33 mouse cellular contexts compared by ENCODE assay signal in the genomic region with DNA sequence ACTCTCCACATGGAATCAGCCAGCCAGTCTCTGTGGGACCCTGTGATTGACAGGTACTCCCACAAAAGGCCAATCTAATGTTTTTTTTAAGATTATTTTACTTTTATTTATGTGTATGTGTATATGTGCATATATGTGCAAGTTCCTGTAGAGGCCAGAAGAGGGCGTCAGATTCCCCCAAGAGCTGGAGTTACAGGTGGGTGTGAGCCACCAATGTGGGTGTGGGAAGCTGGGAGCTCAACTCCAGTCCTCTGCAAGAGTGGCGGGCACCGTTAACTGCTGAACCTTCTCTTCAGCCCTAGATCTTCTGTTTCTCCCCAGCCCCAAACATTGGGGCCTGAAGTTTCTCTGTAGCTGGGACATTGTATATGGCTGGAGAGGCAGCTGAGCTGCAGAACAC.
A peak's percentile ranks its signal among the peaks of the same experiment; 100 is the strongest.
DNase-seq lines count a peak whose midpoint lies in the region; ATAC-seq and TF ChIP-seq lines count a peak whose summit lies in the region.
"Had no signal": no experiment of that assay in that cellular context is flagged by ENCODE, and none has a peak within 500 bp of the region (broad histone marks: within the 10 kb centered on the region; RNA-seq: fewer than 3 reads in every experiment).

No protein-coding gene starts in this region.

- H3K4me2 ChIP-seq in lung, postnatal 0 days (replicated peaks; ENCODE audit: low read depth, low read length) = no peak overlapping the region
- H3K4me2 ChIP-seq: embryonic facial prominence, embryonic 15.5 days; forebrain, embryonic 13.5 days; heart, embryonic 13.5 days; limb, embryonic 12.5 days; liver, embryonic 11.5 days; midbrain, embryonic 13.5 days; neural tube, embryonic 15.5 days; stomach, embryonic 15.5 days had no signal

- DNase-seq in kidney, adult 2 months = no peak
- no peak for DNase-seq in kidney, postnatal 25 days
- no peak for DNase-seq in lung, postnatal 0 days (ENCODE audit: low spot score)
- no peak for DNase-seq in lung, postnatal 4 days
- no peak for DNase-seq in ES-E14 (ENCODE audit: low read depth, low spot score)
- no peak for DNase-seq in adrenal gland, postnatal 14 days
- no peak for DNase-seq in heart, adult 9 months (ENCODE audit: low spot score in 2 of 2)
- DNase-seq: adrenal gland, adult 2 months; cerebellum, adult 2 months; cerebellum, postnatal 25 days; gastrocnemius, postnatal 14 days; heart, adult 2 months; heart, postnatal 10 days; kidney, adult 9 months; kidney, postnatal 10 days; lung, adult 2 months; retina, postnatal 1 day; right cerebral cortex, postnatal 14 days; thymus, postnatal 14 days had no signal

- in situ Hi-C loops in ES-E14 (cut with MboI; ENCODE audit: low sequenced_read_pairs in 2 of 2, unreplicated experiment in 2 of 2) = loop anchor here in 1 of 2 experiments (10.0 kb wide), 1 partner anchor 161 kb away; no protein-coding TSS in a partner anchor

- no peaks in the 10 kb centered on the region for H3K9me3 ChIP-seq in lung, postnatal 0 days (ENCODE audit: low read length)
- no peaks in the 10 kb centered on the region for H3K9me3 ChIP-seq in ES-E14 (ENCODE audit: control insufficient read depth, insufficient read depth, low read depth, low read length)
- H3K9me3 ChIP-seq: embryonic facial prominence, embryonic 10.5 days; embryonic facial prominence, embryonic 15.5 days; forebrain, embryonic 13.5 days; heart, embryonic 13.5 days; limb, embryonic 12.5 days; megakaryocyte, embryonic 14.5 days; midbrain, embryonic 13.5 days; neural tube, embryonic 15.5 days; stomach, embryonic 15.5 days had no signal

- no peak overlapping the region for H3K4me3 ChIP-seq in kidney, adult 2 months (ENCODE audit: insufficient read depth, low read depth, low read length)
- no peak overlapping the region for H3K4me3 ChIP-seq in lung, postnatal 0 days (ENCODE audit: low read depth, low read length)
- no peak overlapping the region for H3K4me3 ChIP-seq in ES-E14 (ENCODE audit: insufficient read depth in 1 of 2, low read depth in 1 of 2, low read length in 2 of 2, poor library complexity in 1 of 2, severe bottlenecking in 1 of 2)
- H3K4me3 ChIP-seq: embryonic facial prominence, embryonic 10.5 days; embryonic facial prominence, embryonic 15.5 days; forebrain, embryonic 13.5 days; heart, adult 2 months; heart, embryonic 13.5 days; left cerebral cortex, adult 2 months; limb, embryonic 12.5 days; megakaryocyte, embryonic 14.5 days; midbrain, embryonic 13.5 days; neural tube, embryonic 15.5 days; stomach, embryonic 15.5 days had no signal

- ATAC-seq in lung, postnatal 0 days = no peak
- ATAC-seq: activated CD4-positive, CD25-positive, alpha-beta regulatory T cell, adult 4 months; CD4-positive, CD25-positive, alpha-beta regulatory T cell, adult 4 months; forebrain, embryonic 13.5 days; hindbrain, embryonic 16.5 days; midbrain, embryonic 13.5 days had no signal

- no peak for TF ChIP-seq EP300 in lung, postnatal 0 days (IDR thresholded peaks at IDR 0.05)

- H3K9ac ChIP-seq in lung, postnatal 0 days (replicated peaks; ENCODE audit: low read depth) = no peak overlapping the region
- no peak overlapping the region for H3K9ac ChIP-seq in ES-E14 (ENCODE audit: insufficient read depth, low read depth, low read length, poor library complexity, severe bottlenecking)
- H3K9ac ChIP-seq: embryonic facial prominence, embryonic 15.5 days; forebrain, embryonic 13.5 days; heart, embryonic 13.5 days; limb, embryonic 12.5 days; midbrain, embryonic 13.5 days; neural tube, embryonic 15.5 days; stomach, embryonic 15.5 days had no signal

- no peak overlapping the region for H3K27ac ChIP-seq in kidney, adult 2 months (ENCODE audit: insufficient read depth, low read depth, low read length)
- H3K27ac ChIP-seq in lung, postnatal 0 days (ENCODE audit: low read length) = no peak overlapping the region
- H3K27ac ChIP-seq in ES-E14 (ENCODE audit: insufficient read depth, low read depth, low read length, poor library complexity, severe bottlenecking) = no peak overlapping the region
- H3K27ac ChIP-seq: embryonic facial prominence, embryonic 10.5 days; embryonic facial prominence, embryonic 15.5 days; forebrain, embryonic 13.5 days; heart, adult 2 months; heart, embryonic 13.5 days; left cerebral cortex, adult 2 months; limb, embryonic 12.5 days; midbrain, embryonic 13.5 days; neural tube, embryonic 15.5 days; stomach, embryonic 15.5 days had no signal

- TF ChIP-seq POLR2A in kidney, adult 2 months (IDR thresholded peaks at IDR 0.05; ENCODE audit: low read depth, low read length) = no peak

- WGBS in kidney, adult 2 months = 92% methylated on average over 3 of the region's 3 CpGs
- 80% methylated on average over 3 of the region's 3 CpGs for WGBS in lung, postnatal 0 days

- no peaks in the 10 kb centered on the region for H3K27me3 ChIP-seq in kidney, adult 2 months (replicated peaks; ENCODE audit: control insufficient read depth, insufficient read depth, low read length)
- H3K27me3 ChIP-seq in lung, postnatal 0 days (replicated peaks; ENCODE audit: insufficient read depth, low read length) = no peaks in the 10 kb centered on the region
- H3K27me3 ChIP-seq: embryonic facial prominence, embryonic 15.5 days; forebrain, embryonic 13.5 days; heart, embryonic 13.5 days; limb, embryonic 12.5 days; midbrain, embryonic 13.5 days; neural tube, embryonic 15.5 days; stomach, embryonic 15.5 days had no signal

- H3K36me3 ChIP-seq in kidney, adult 2 months (ENCODE audit: control insufficient read depth, insufficient read depth, low read length) = no peaks in the 10 kb centered on the region
- H3K36me3 ChIP-seq in lung, postnatal 0 days (ENCODE audit: insufficient read depth, low read length) = no peaks in the 10 kb centered on the region
- no peaks in the 10 kb centered on the region for H3K36me3 ChIP-seq in ES-E14 (ENCODE audit: control insufficient read depth, insufficient read depth, low read length, poor library complexity, severe bottlenecking)
- H3K36me3 ChIP-seq: embryonic facial prominence, embryonic 10.5 days; embryonic facial prominence, embryonic 15.5 days; heart, embryonic 13.5 days; limb, embryonic 12.5 days; midbrain, embryonic 13.5 days; neural tube, embryonic 15.5 days; stomach, embryonic 15.5 days had no signal

- no peaks in the 10 kb centered on the region for H3K4me1 ChIP-seq in kidney, adult 2 months (ENCODE audit: control insufficient read depth, insufficient read depth, low read length)
- no peaks in the 10 kb centered on the region for H3K4me1 ChIP-seq in lung, postnatal 0 days (ENCODE audit: insufficient read depth, low read depth, low read length)
- H3K4me1 ChIP-seq in ES-E14 (ENCODE audit: control insufficient read depth in 2 of 2, insufficient read depth in 2 of 2, low read length in 2 of 2, poor library complexity in 1 of 2) = peaks cover 3 to 4% of the 10 kb centered on the region in 2 experiments; a peak in 2 of 4 replicates
- H3K4me1 ChIP-seq: embryonic facial prominence, embryonic 15.5 days; heart, embryonic 13.5 days; midbrain, embryonic 13.5 days; neural tube, embryonic 15.5 days; stomach, embryonic 15.5 days had no signal

- TF ChIP-seq CTCF in kidney, adult 2 months (conservative IDR thresholded peaks at IDR 0.05; ENCODE audit: insufficient read depth, insufficient read length, low read depth, low read length) = 0 out of 2 replicates have a peak, but pooled peaks have one; percentile 6
- TF ChIP-seq CTCF in lung, postnatal 0 days (IDR thresholded peaks at IDR 0.05) = 0 out of 2 replicates have a peak, but pooled peaks have one; percentile 7

TF ChIP-seq in ES-E14, 5 proteins besides CTCF, POLR2A, EP300 and RAD21:
- TF ChIP-seq CHD2 (IDR thresholded peaks at IDR 0.05; ENCODE audit: low read depth, low read length) (no peak), ZC3H11A (IDR thresholded peaks at IDR 0.05; ENCODE audit: borderline replicate concordance, low read depth, low read length) (0 out of 2 replicates have a peak, but pooled peaks have one; percentile 8), MAFK (IDR thresholded peaks at IDR 0.05; ENCODE audit: insufficient read depth, low read depth, low read length) (no peak), HCFC1 (IDR thresholded peaks at IDR 0.05; ENCODE audit: borderline replicate concordance, insufficient read depth, low read length) (no peak), ZNF384 (IDR thresholded peaks at IDR 0.05; ENCODE audit: low read depth, low read length) (no peak)
